Mouse (Mus musculus) layer of hippocampus, postnatal 14 days (tissue): ENCODE data around the gene Creb3l2. TPM values are rescaled to one million over a fixed set of nuclear protein-coding genes. Genes with fewer than 3 reads are reported as not detected.

Experiments used
- DNase-seq, 2 experiments: peaks; one replicate each; pipeline ENCODE4 v3.0.0; 2021 to 2022; ENCODE audit warnings: low spot score in 2 of 2, mixed read lengths in 1 of 2
- total RNA-seq, 2 experiments: library from RNA; stranded (reverse); gene quantifications; 2 replicates each; pipeline ENCODE4 v1.2.3; 2021

Creb3l2 gene
- total RNA-seq, 2 experiments from 2014 or later: 9.4 to 11.0 TPM

DNA sequence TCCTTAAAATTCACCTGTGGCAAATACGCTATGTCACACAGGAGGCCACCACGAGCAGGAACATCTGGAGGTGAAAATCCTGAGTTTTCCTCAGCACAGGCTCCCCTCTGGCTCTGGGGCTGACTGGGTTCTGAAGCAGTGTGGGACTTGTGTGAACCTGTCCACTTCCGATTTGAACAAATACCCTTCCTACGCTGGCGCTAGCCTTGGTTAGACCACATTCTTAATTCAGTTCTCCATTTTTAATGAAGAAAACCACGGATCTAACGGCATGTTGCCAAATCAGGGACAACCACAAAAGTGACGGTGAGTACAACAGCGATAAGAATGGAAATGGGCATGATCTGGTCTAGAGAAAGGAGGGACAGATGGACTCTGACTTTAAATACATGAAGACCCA lies 157.1 kb downstream of the Creb3l2 start:
- DNase-seq: no peak

DNA sequence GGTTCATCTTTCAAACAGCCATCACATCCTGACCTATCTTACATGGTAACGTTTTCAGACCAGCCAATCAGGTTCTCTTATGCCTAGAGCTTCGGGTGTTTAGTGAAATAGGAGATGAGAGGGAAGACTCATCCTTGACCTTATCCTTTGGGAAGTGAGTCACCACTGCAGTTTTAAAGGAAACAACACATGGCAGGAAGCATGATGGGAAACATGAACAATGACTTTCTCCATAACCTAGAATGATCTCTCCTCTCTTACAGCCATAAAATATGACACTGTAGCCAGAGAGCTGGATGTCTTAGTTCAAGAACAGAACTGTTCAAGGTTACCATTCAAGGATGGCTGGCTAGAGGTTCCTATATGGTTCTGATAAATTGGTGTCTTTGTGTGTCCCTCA lies 158.6 kb downstream of the Creb3l2 start:
- no peak for DNase-seq

GRCm38 (mm10) chr6:37282659-37283058 lies 159.3 kb downstream of the Creb3l2 start:
- DNase-seq: no peak

Other genes with a start within 250 kb of the Creb3l2 start
- gene Dgki, start 142.0 kb downstream of the Creb3l2 start, total RNA-seq: 10 to 100 TPM; 51.7 to 57.8 TPM
- not detected for gene Akr1d1, start 88.0 kb upstream of the Creb3l2 start, total RNA-seq